Mouse (Mus musculus) hindbrain, embryonic 12.5 days (tissue): Measurements from ENCODE around the gene Rgs7bp. TPM values are rescaled to one million over a fixed set of nuclear protein-coding genes. Genes with fewer than 3 reads are reported as not detected.

Source experiments
- ATAC-seq: fragments of 200-750 bp; cut with Nextera tagmentation; 2 replicates; pipeline ENCODE4 v1.8.0; 2017; ENCODE audit warnings: moderate TSS enrichment; ENCODE audit not compliant: low FRiP score
- H3K27ac ChIP-seq: fragments of 300-500 bp; sonication (generic); 2 replicates; pipeline ENCODE4 v1.5.1; 2016; ENCODE audit warnings: mild to moderate bottlenecking
- H3K27me3 ChIP-seq: fragments of 300-500 bp; sonication (generic); 2 replicates; pipeline ENCODE4 v1.6.1; 2016; ENCODE audit warnings: mild to moderate bottlenecking
- H3K36me3 ChIP-seq: fragments of 300-500 bp; sonication (generic); 2 replicates; pipeline ENCODE4 v1.6.1; 2016; ENCODE audit warnings: mild to moderate bottlenecking
- H3K4me1 ChIP-seq: fragments of 300-500 bp; sonication (generic); 2 replicates; pipeline ENCODE4 v1.6.1; 2016
- H3K4me2 ChIP-seq: fragments of 300-500 bp; sonication (generic); replicated peaks from 2 replicates; pipeline ENCODE4 v1.6.1; 2016; ENCODE audit warnings: mild to moderate bottlenecking
- H3K4me3 ChIP-seq: fragments of 300-500 bp; sonication (generic); 2 replicates; pipeline ENCODE4 v1.5.1; 2016; ENCODE audit warnings: mild to moderate bottlenecking
- H3K9ac ChIP-seq: fragments of 300-500 bp; sonication (generic); 2 replicates; pipeline ENCODE4 v1.6.1; 2016; ENCODE audit warnings: mild to moderate bottlenecking, moderate library complexity
- H3K9me3 ChIP-seq: fragments of 300-500 bp; sonication (generic); replicated peaks from 2 replicates; pipeline ENCODE4 v1.6.1; 2016; ENCODE audit warnings: mild to moderate bottlenecking
- WGBS: fragments of 180-500 bp; shearing (Covaris S2); methylation state at CpG from one replicate; pipeline ENCODE4 v1.1.7; 2016; 5-methylcytosine and 5-hydroxymethylcytosine counted together
- polyA plus RNA-seq: library from polyadenylated mRNA; unstranded; fragments of >200 nt; fragmentation: Nextera tagmentation; extraction: Ambion mirVana; gene quantifications from 2 replicates; pipeline ENCODE4 v1.2.1, GENCODE M21; 2016

Gene Rgs7bp
- 2.5 and 3.0 TPM in 2 replicates for polyA plus RNA-seq

- H3K9ac ChIP-seq: peak within 1 kb of the TSS; percentile 69
- no peaks in the 10 kb centered on the region for H3K9me3 ChIP-seq
- WGBS: under 1% methylated on average over 75 of the region's 75 CpGs
- peaks cover 14% of the 10 kb centered on the region for H3K4me1 ChIP-seq
- peak within 1 kb of the TSS; percentile 81 for H3K27ac ChIP-seq
- H3K4me3 ChIP-seq: peak within 1 kb of the TSS; percentile 56
- H3K4me2 ChIP-seq: peak within 1 kb of the TSS; percentile 82
- peak; percentile 92 for ATAC-seq
- peaks cover 14% of the 10 kb centered on the region for H3K27me3 ChIP-seq
- no peaks in the 10 kb centered on the region for H3K36me3 ChIP-seq
Measured at GRCm38 (mm10) chr13:105054181-105054940, at the start of gene Rgs7bp. Gene Rgs7bp, minus strand, starts transcription at chr13:105054930.

- Histone ChIP-seq H3K9me3 (no peaks in the 10 kb centered on the region), H3K27me3 (no peaks in the 10 kb centered on the region), H3K4me1 (no peaks in the 10 kb centered on the region), H3K4me3 (no peak overlapping the region), H3K4me2 (no peak overlapping the region), H3K36me3 (no peaks in the 10 kb centered on the region), H3K27ac (no peak overlapping the region), H3K9ac (no peak overlapping the region)
- 90% methylated on average over 2 of the region's 2 CpGs for WGBS
- no peak for ATAC-seq
Measured at GRCm38 (mm10) chr13:105104385-105104784, 49.7 kb upstream of the Rgs7bp start.

- Histone ChIP-seq H3K27me3 (no peaks in the 10 kb centered on the region), H3K36me3 (no peaks in the 10 kb centered on the region), H3K4me2 (no peak overlapping the region), H3K4me1 (no peaks in the 10 kb centered on the region), H3K27ac (no peak overlapping the region), H3K9me3 (no peaks in the 10 kb centered on the region), H3K4me3 (no peak overlapping the region), H3K9ac (no peak overlapping the region)
- ATAC-seq: no peak
- WGBS: 68% methylated on average over 4 of the region's 4 CpGs
Measured at GRCm38 (mm10) chr13:105100705-105101104, 46.0 kb upstream of the Rgs7bp start.

DNA sequence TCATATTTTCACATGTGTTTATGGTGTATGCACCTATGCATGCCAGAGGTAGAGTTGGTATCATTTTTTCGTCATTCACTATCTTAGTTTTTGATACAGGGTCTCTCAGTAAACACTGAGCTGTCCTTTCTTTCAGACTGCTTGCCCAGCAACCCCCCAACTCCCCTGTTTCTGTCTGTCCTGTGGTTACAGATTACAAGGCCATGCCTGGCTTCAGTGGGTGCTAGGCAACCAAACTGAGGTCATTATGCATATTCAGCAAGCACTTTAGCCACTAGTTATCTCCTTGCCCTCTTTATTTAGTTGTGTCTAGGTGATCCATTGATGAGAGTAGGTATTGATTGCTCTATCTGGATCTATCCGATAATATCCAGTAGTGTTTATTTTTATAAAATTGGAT, 41.6 kb upstream of the Rgs7bp start:
- H3K9ac ChIP-seq: no peak overlapping the region
- no peak for ATAC-seq
- H3K9me3 ChIP-seq: no peaks in the 10 kb centered on the region
- no peak overlapping the region for H3K4me3 ChIP-seq
- no peaks in the 10 kb centered on the region for H3K4me1 ChIP-seq
- H3K27me3 ChIP-seq: no peaks in the 10 kb centered on the region
- no peak overlapping the region for H3K4me2 ChIP-seq
- H3K36me3 ChIP-seq: no peaks in the 10 kb centered on the region
- WGBS: 64% methylated on average over 2 of the region's 2 CpGs
- H3K27ac ChIP-seq: no peak overlapping the region

GRCm38 (mm10) chr13:105089276-105089675, 34.5 kb upstream of the Rgs7bp start:
- H3K4me1 ChIP-seq: no peaks in the 10 kb centered on the region
- no peak for ATAC-seq
- no peaks in the 10 kb centered on the region for H3K9me3 ChIP-seq
- no peak overlapping the region for H3K4me3 ChIP-seq
- no peak overlapping the region for H3K9ac ChIP-seq
- H3K27me3 ChIP-seq: no peaks in the 10 kb centered on the region
- H3K27ac ChIP-seq: no peak overlapping the region
- no peaks in the 10 kb centered on the region for H3K36me3 ChIP-seq
- H3K4me2 ChIP-seq: no peak overlapping the region
- 90% methylated on average over 3 of the region's 3 CpGs for WGBS

- H3K4me3 ChIP-seq: no peak within 1 kb of the TSS
- no peak within 1 kb of the TSS for H3K9ac ChIP-seq
- H3K27me3 ChIP-seq: no peaks in the 10 kb centered on the region
- H3K27ac ChIP-seq: no peak within 1 kb of the TSS
- H3K4me2 ChIP-seq: no peak within 1 kb of the TSS
- H3K36me3 ChIP-seq: no peaks in the 10 kb centered on the region
- 93% methylated on average over 10 of the region's 10 CpGs for WGBS
- no peak for ATAC-seq
- H3K9me3 ChIP-seq: no peaks in the 10 kb centered on the region
- H3K4me1 ChIP-seq: no peaks in the 10 kb centered on the region
Measured at GRCm38 (mm10) chr13:105081862-105082261, 27.1 kb upstream of the Rgs7bp start, which contains the start of gene 4933425L06Rik. Gene 4933425L06Rik, plus strand, starts transcription at chr13:105082122.

DNA sequence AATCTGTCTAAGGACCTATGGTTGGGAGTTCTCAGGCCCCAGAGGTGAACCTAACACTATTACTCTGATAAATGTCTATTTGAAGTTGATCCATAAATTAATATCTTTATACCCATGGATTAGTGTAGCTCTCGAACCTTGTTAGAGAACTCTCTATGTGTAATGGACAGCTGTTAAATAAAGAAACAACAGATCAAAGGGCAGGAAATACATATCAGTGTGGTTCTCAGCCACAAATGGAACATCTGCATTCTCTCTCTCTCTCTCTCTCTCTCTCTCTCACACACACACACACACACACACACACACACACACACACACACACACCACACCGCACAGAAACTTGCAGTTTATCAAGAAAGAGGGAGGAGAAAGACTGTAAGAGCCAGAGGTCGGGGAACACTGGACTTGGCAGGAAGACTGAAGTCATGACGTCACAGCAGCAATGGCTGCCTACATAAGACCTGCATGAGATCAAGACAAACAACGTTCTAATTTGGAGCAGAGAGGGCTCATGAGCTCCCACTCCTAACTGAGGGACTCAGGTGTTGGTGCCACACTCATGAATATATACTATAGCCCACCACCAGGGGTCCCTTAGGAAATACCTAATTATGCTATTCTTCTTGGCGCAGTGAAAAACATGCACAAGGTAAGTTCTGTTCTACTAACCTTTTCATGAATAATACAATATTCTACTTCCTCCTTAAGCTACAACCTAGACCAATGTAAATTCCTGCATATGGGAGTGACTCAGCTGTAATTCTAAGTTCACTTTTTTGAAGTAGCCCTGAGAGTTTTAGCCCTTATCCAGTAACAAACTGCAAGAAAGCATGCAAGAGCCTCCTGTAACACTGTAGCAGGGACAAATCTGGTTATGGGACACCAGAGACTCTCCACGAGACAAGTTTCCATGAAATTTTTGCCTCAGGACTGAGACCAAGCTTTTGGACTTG, 12.4 kb upstream of the Rgs7bp start:
- Histone ChIP-seq H3K4me1 (no peaks in the 10 kb centered on the region), H3K27me3 (no peaks in the 10 kb centered on the region), H3K4me2 (no peak overlapping the region), H3K36me3 (no peaks in the 10 kb centered on the region), H3K9ac (no peak overlapping the region), H3K9me3 (no peaks in the 10 kb centered on the region), H3K27ac (no peak overlapping the region), H3K4me3 (no peak overlapping the region)
- ATAC-seq: no peak
- WGBS: 70% methylated on average over 6 of the region's 7 CpGs

GRCm38 (mm10) chr13:105066119-105066518, 11.4 kb upstream of the Rgs7bp start:
- H3K9me3 ChIP-seq: no peaks in the 10 kb centered on the region
- no peak overlapping the region for H3K27ac ChIP-seq
- no peaks in the 10 kb centered on the region for H3K36me3 ChIP-seq
- no peaks in the 10 kb centered on the region for H3K4me1 ChIP-seq
- H3K4me3 ChIP-seq: no peak overlapping the region
- no peak overlapping the region for H3K9ac ChIP-seq
- no peaks in the 10 kb centered on the region for H3K27me3 ChIP-seq
- ATAC-seq: no peak
- no peak overlapping the region for H3K4me2 ChIP-seq

GRCm38 (mm10) chr13:105055374-105055773, 644 bp upstream of the Rgs7bp start:
- Histone ChIP-seq H3K4me3 (peak overlapping the region; percentile 56; the same call in 1 of the 2 replicates), H3K4me1 (peaks cover 14% of the 10 kb centered on the region), H3K27ac (no peak overlapping the region), H3K27me3 (peaks cover 11% of the 10 kb centered on the region), H3K9me3 (no peaks in the 10 kb centered on the region), H3K36me3 (no peaks in the 10 kb centered on the region), H3K4me2 (peak overlapping the region; percentile 82), H3K9ac (no peak overlapping the region)
- WGBS: 17% methylated on average over 5 of the region's 5 CpGs
- no peak for ATAC-seq

- peak; percentile 49 for ATAC-seq
- Histone ChIP-seq H3K9me3 (no peaks in the 10 kb centered on the region), H3K36me3 (no peaks in the 10 kb centered on the region), H3K4me1 (peaks cover 14% of the 10 kb centered on the region), H3K4me3 (peak overlapping the region; percentile 56), H3K27me3 (peaks cover 11% of the 10 kb centered on the region), H3K9ac (peak overlapping the region; percentile 69; the same call in 1 of the 2 replicates), H3K4me2 (peak overlapping the region; percentile 82), H3K27ac (no peak overlapping the region)
- under 1% methylated on average over 8 of the region's 8 CpGs for WGBS
Measured at GRCm38 (mm10) chr13:105054941-105055309, 195 bp upstream of the Rgs7bp start.

GRCm38 (mm10) chr13:105053618-105054017, 1.1 kb downstream of the Rgs7bp start:
- peak overlapping the region; percentile 81 for H3K27ac ChIP-seq
- 3% methylated on average over 12 of the region's 12 CpGs for WGBS

DNA sequence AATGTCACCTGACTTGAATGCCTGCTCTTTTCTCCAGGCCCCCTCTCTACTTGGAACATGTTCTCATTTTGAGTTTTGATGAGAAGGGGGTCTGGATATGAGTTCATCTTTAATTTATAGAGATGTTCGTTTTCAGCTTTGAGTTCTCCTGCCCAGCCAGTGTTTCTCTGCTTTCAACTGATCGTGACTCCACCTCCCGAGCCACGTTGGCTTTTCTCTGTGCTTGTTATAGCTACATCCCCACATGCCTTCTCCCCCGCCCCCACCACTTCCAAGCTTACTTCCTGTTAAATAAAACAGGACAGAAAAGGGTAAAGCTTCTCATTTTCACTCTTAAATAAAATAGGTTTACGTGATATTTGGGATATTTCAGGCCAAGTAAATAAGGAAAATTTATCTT, 3.3 kb downstream of the Rgs7bp start:
- peaks cover 14% of the 10 kb centered on the region for H3K27me3 ChIP-seq
- H3K4me2 ChIP-seq: no peak overlapping the region
- 51% methylated on average over 6 of the region's 6 CpGs for whole genome bisulfite sequencing
- no peak for ATAC-seq
- H3K4me3 ChIP-seq: no peak overlapping the region
- no peaks in the 10 kb centered on the region for H3K36me3 ChIP-seq
- no peak overlapping the region for H3K9ac ChIP-seq
- peaks cover 14% of the 10 kb centered on the region for H3K4me1 ChIP-seq
- H3K9me3 ChIP-seq: no peaks in the 10 kb centered on the region
- H3K27ac ChIP-seq: no peak overlapping the region

More at GRCm38 (mm10) chr13:105053618-105054017, 1.1 kb downstream of the Rgs7bp start:
- Histone ChIP-seq H3K4me1 (peaks cover 14% of the 10 kb centered on the region), H3K4me2 (peak overlapping the region; percentile 82), H3K36me3 (no peaks in the 10 kb centered on the region), H3K9ac (peak overlapping the region; percentile 69), H3K27me3 (peaks cover 14% of the 10 kb centered on the region), H3K9me3 (no peaks in the 10 kb centered on the region), H3K4me3 (peak overlapping the region; percentile 56)
- peak; percentile 20 for ATAC-seq
